Mouse (Mus musculus) forebrain, postnatal 0 days (tissue): ENCODE measurements at regions not wholly inside any gene's neighbourhood (a gene's known extent, or its start where the extent isn't known, plus 50 kb on each side); places are given as distances from the start of the nearest gene placed in this dataset.

ENCODE experiments used
- ATAC-seq: fragments of 200-750 bp; cut with Nextera tagmentation; 2 replicates; pipeline ENCODE4 v1.8.0; 2017; ENCODE audit warnings: mild to moderate bottlenecking, moderate library complexity
- DNase-seq: peaks from one replicate; pipeline ENCODE4 v3.0.0-alpha.2; 2015
- H3K27ac ChIP-seq: fragments of 300-500 bp; sonication (generic); 2 replicates; pipeline ENCODE4 v1.5.1; 2014; ENCODE audit warnings: low read depth, mild to moderate bottlenecking, antibody characterized with exemption, low read length, moderate library complexity, mixed read lengths
- H3K27me3 ChIP-seq: fragments of 300-500 bp; sonication (generic); 2 replicates; pipeline ENCODE4 v1.6.1; 2014; ENCODE audit warnings: mild to moderate bottlenecking, low read length, mixed read lengths; ENCODE audit not compliant: insufficient read depth
- H3K36me3 ChIP-seq: fragments of 300-500 bp; sonication (generic); 2 replicates; pipeline ENCODE4 v1.6.1; 2014; ENCODE audit warnings: mild to moderate bottlenecking, moderate library complexity; ENCODE audit not compliant: insufficient read depth
- H3K4me1 ChIP-seq: fragments of 300-500 bp; sonication (generic); 2 replicates; pipeline ENCODE4 v1.6.1; 2014; ENCODE audit warnings: antibody characterized with exemption; ENCODE audit not compliant: insufficient read depth
- H3K4me2 ChIP-seq: fragments of 300-500 bp; sonication (generic); 2 replicates; pipeline ENCODE4 v1.6.1; 2014; ENCODE audit warnings: low read depth, mild to moderate bottlenecking, moderate library complexity
- H3K4me3 ChIP-seq: fragments of 300-500 bp; sonication (generic); 2 replicates; pipeline ENCODE4 v1.5.1; 2014; ENCODE audit warnings: low read depth, low read length, mixed read lengths
- H3K9ac ChIP-seq: fragments of 300-500 bp; sonication (generic); 2 replicates; pipeline ENCODE4 v1.6.1; 2014; ENCODE audit warnings: mild to moderate bottlenecking
- H3K9me3 ChIP-seq: fragments of 300-500 bp; sonication (generic); 2 replicates; pipeline ENCODE4 v1.6.1; 2016; ENCODE audit warnings: low read length
- CTCF ChIP-seq: sonication (generic); IDR thresholded peaks from 2 replicates; pipeline ENCODE4 v1.5.1; 2016; ENCODE audit warnings: antibody characterized with exemption, control low read depth, low read depth
- WGBS: fragments of 180-500 bp; shearing (Covaris S2); extraction: QIAGEN DNeasy Blood & Tissue Kit; methylation state at CpG from one replicate; pipeline ENCODE4 v1.1.7; 2014; 5-methylcytosine and 5-hydroxymethylcytosine counted together

DNA sequence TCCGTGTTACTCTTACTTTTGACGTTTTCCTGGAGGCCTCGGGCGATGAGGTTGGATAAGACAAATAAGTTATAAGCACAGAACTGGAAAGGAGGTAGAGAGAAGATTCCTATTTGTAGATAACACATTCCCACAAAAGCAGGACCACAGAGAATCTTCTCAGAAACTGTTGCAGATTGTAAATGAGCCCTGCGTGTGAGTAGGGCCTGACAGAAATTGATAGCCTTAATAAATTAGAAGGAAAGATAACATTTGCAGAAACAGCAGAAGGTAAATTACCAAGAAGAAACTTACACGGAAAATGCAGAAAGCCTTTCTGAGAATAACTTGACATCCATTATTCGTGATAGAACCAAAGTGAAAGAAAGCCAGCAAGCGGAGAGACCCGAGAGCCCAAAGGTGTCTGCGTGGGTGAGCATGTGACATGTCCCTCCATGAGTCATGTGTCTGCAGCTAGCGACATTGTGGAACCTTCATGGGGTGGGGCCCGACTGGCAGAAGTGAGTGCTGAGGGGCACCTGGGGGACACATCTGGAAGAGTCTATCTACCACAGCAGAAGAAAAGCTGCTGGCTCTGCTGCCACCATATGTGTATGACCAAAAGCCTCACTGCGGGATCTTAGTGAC lies 52.5 kb upstream of the Adtrp start:
- Histone ChIP-seq H3K27ac (no peak overlapping the region), H3K36me3 (no peaks in the 10 kb centered on the region), H3K4me2 (no peak overlapping the region), H3K4me3 (no peak overlapping the region), H3K4me1 (no peaks in the 10 kb centered on the region), H3K27me3 (no peaks in the 10 kb centered on the region), H3K9ac (no peak overlapping the region), H3K9me3 (no peaks in the 10 kb centered on the region)
- WGBS, result 92% methylated on average over 13 of the region's 13 CpGs
- TF ChIP-seq CTCF, result no peak
- DNase-seq (no peak), ATAC-seq (no peak)

DNA sequence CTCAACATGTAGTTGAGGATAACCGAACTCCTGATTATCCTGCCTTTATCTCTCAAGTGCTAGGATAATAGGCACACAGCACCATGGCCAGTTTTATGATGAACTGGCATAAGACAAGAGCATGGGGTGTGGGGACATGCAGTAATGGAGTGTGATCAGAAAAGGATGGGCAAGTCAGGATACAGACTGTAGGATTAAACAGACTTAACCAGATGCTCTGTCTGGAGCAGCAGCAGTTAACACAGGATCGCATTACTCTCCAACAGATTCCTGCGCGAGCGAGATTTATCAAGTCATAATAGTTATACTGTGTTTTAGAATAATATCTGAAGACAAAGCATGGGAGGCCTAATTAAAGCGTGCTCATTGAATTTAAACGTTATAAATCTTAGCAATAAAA lies 51.8 kb upstream of the Adtrp start:
- 69% methylated on average over 7 of the region's 7 CpGs for WGBS
- ATAC-seq (no peak; the same call in 1 of the 2 replicates), DNase-seq (no peak)
- Histone ChIP-seq H3K4me1 (no peaks in the 10 kb centered on the region), H3K4me3 (no peak overlapping the region), H3K36me3 (no peaks in the 10 kb centered on the region), H3K9me3 (no peaks in the 10 kb centered on the region), H3K27ac (no peak overlapping the region), H3K27me3 (no peaks in the 10 kb centered on the region), H3K9ac (no peak overlapping the region), H3K4me2 (no peak overlapping the region)
- no peak for TF ChIP-seq CTCF

DNA sequence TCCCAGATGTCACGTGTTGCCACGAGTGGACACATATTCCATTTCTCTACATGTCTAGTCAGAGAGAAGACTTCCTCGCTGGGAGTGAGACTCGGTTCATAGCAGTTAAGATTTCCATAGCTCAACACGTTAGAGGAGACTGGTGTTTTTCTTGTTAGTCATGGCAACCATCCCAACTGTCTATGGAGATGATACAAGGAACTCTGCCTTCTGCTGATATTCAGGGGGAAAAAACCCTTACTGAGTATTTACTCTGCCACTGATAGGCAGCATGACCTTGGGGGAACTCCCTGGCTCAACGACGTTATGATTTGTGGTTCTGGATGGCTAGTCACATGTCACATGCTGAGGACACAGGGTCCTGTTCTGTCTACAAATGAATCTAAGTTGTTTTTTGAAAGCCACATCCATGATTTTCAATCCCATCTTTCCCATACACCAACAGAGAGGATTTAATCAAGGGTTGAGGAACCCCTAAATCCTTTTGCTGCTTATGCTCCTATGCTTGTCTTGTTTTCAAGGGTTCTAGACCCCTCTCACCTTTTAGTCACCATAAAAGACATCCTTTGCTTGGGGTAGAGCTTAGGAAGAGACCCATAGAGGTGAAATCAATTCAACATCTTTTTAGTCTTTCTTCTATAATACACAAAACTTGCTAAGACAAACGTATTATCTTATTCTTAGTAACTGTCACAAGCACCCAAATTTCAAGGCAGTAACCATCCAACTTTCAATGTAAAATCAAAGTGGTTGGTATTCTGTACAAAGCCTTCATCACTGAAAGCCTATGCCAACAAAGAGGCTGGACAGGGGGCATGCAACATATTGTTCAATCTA lies 50.2 kb upstream of the Adtrp start:
- H3K36me3 ChIP-seq, result no peaks in the 10 kb centered on the region
- 89% methylated on average over 8 of the region's 8 CpGs for WGBS
- DNase-seq, result no peak
- no peaks in the 10 kb centered on the region for H3K27me3 ChIP-seq
- H3K9me3 ChIP-seq, result no peaks in the 10 kb centered on the region
- ATAC-seq, result no peak
- H3K4me1 ChIP-seq, result no peaks in the 10 kb centered on the region
- TF ChIP-seq CTCF, result no peak
- H3K4me3 ChIP-seq, result no peak overlapping the region
- H3K27ac ChIP-seq, result no peak overlapping the region
- H3K9ac ChIP-seq, result no peak overlapping the region
- H3K4me2 ChIP-seq, result no peak overlapping the region
